Mouse (Mus musculus) small intestine, adult 2 months (tissue): ENCODE results near the gene Plcz1.

Source experiments
- CTCF ChIP-seq: fragments of 200-500 bp; IDR thresholded peaks from 2 replicates; pipeline ENCODE4 v1.5.1; 2012; ENCODE audit warnings: low read depth, mild to moderate bottlenecking, control low read depth, inconsistent platforms, low read length, moderate library complexity, mixed read lengths; ENCODE audit not compliant: insufficient replicate concordance, insufficient read length; ENCODE audit errors: extremely low read depth
- POLR2A ChIP-seq: fragments of 200-500 bp; IDR thresholded peaks from 2 replicates; pipeline ENCODE4 v1.6.1; 2012; ENCODE audit warnings: low read depth, mild to moderate bottlenecking, control low read depth, inconsistent platforms, low read length, moderate library complexity

GRCm38 (mm10) chr6:140051476-140051875 is 10.2 kb upstream of the Plcz1 start:
- TF ChIP-seq POLR2A (no peak), CTCF (no peak)
